Mouse (Mus musculus): Measurements from ENCODE around the gene Pecr. TPM values are rescaled to one million over a fixed set of nuclear protein-coding genes. Genes with fewer than 3 reads are reported as not detected.
A peak's percentile ranks its signal among the peaks of the same experiment; 100 is the strongest.

Gene Pecr
- polyA plus RNA-seq, 2 experiments, result 20.5 to 31.2 TPM

- Histone ChIP-seq H3K4me1 (ENCODE audit: control insufficient read depth, insufficient read depth, low read length) (no peaks in the 10 kb centered on the region), H3K9me3 (ENCODE audit: control insufficient read depth, low read length) (no peaks in the 10 kb centered on the region), H3K27me3 (ENCODE audit: control insufficient read depth, insufficient read depth, low read length) (no peaks in the 10 kb centered on the region), H3K36me3 (ENCODE audit: control insufficient read depth, insufficient read depth, low read length) (peaks cover 84% of the 10 kb centered on the region), H3K27ac (replicated peaks; ENCODE audit: low read depth, low read length) (no peak overlapping the region), H3K9ac (ENCODE audit: low read depth, low read length, severe bottlenecking) (no peak overlapping the region), H3K4me2 (replicated peaks; ENCODE audit: low read depth, low read length, severe bottlenecking) (no peak overlapping the region), H3K4me3 (replicated peaks; ENCODE audit: low read length) (no peak overlapping the region)
- no peak for TF ChIP-seq POLR2A (IDR thresholded peaks at IDR 0.05; ENCODE audit: borderline replicate concordance, extremely low read depth, insufficient read depth, insufficient read length)
- DNase-seq (ENCODE audit: low spot score) (no peak), ATAC-seq (ENCODE audit: low FRiP score, low read depth) (no peak)
- WGBS, result 80% methylated on average over 8 of the region's 8 CpGs
These were observed 32.3 kb upstream of the Pecr start for GRCm38 (mm10) chr1:72316409-72316808.

GRCm38 (mm10) chr1:72315447-72315846 is 31.3 kb upstream of the Pecr start:
- no peak for ATAC-seq (ENCODE audit: low FRiP score, low read depth)
- Histone ChIP-seq H3K4me1 (ENCODE audit: control insufficient read depth, insufficient read depth, low read length) (no peaks in the 10 kb centered on the region), H3K27ac (replicated peaks; ENCODE audit: low read depth, low read length) (no peak overlapping the region), H3K4me2 (replicated peaks; ENCODE audit: low read depth, low read length, severe bottlenecking) (no peak overlapping the region), H3K27me3 (ENCODE audit: control insufficient read depth, insufficient read depth, low read length) (no peaks in the 10 kb centered on the region), H3K9me3 (ENCODE audit: control insufficient read depth, low read length) (no peaks in the 10 kb centered on the region), H3K36me3 (ENCODE audit: control insufficient read depth, insufficient read depth, low read length) (peaks cover 76% of the 10 kb centered on the region), H3K4me3 (replicated peaks; ENCODE audit: low read length) (no peak overlapping the region), H3K9ac (ENCODE audit: low read depth, low read length, severe bottlenecking) (no peak overlapping the region)
- DNase-seq (ENCODE audit: low spot score), result no peak
- no peak for TF ChIP-seq POLR2A (IDR thresholded peaks at IDR 0.05; ENCODE audit: borderline replicate concordance, extremely low read depth, insufficient read depth, insufficient read length)
- 80% methylated on average over 4 of the region's 4 CpGs for WGBS

GRCm38 (mm10) chr1:72313399-72314039 is 29.4 kb upstream of the Pecr start:
- peak; percentile 18 for DNase-seq (ENCODE audit: low spot score)
- 77% methylated on average over 5 of the region's 5 CpGs for WGBS

GRCm38 (mm10) chr1:72312701-72313398 is 28.7 kb upstream of the Pecr start:
- Histone ChIP-seq H3K36me3 (ENCODE audit: control insufficient read depth, insufficient read depth, low read length) (peaks cover 51% of the 10 kb centered on the region), H3K27ac (replicated peaks; ENCODE audit: low read depth, low read length) (no peak overlapping the region), H3K4me1 (ENCODE audit: control insufficient read depth, insufficient read depth, low read length) (no peaks in the 10 kb centered on the region; the same call in 1 of the 2 replicates), H3K9me3 (ENCODE audit: control insufficient read depth, low read length) (no peaks in the 10 kb centered on the region), H3K27me3 (ENCODE audit: control insufficient read depth, insufficient read depth, low read length) (no peaks in the 10 kb centered on the region), H3K4me2 (replicated peaks; ENCODE audit: low read depth, low read length, severe bottlenecking) (no peak overlapping the region), H3K9ac (ENCODE audit: low read depth, low read length, severe bottlenecking) (no peak overlapping the region), H3K4me3 (replicated peaks; ENCODE audit: low read length) (no peak overlapping the region)
- WGBS, result 82% methylated on average over 9 of the region's 9 CpGs
- no peak for TF ChIP-seq POLR2A (IDR thresholded peaks at IDR 0.05; ENCODE audit: borderline replicate concordance, extremely low read depth, insufficient read depth, insufficient read length)
- ATAC-seq (ENCODE audit: low FRiP score, low read depth) (no peak), DNase-seq (ENCODE audit: low spot score) (no peak)

More at GRCm38 (mm10) chr1:72313399-72314039, 29.4 kb upstream of the Pecr start:
- TF ChIP-seq POLR2A (IDR thresholded peaks at IDR 0.05; ENCODE audit: borderline replicate concordance, extremely low read depth, insufficient read depth, insufficient read length), result no peak
- no peak overlapping the region for H3K27ac ChIP-seq (replicated peaks; ENCODE audit: low read depth, low read length)
- ATAC-seq (ENCODE audit: low FRiP score, low read depth), result no peak
- no peaks in the 10 kb centered on the region for H3K27me3 ChIP-seq (ENCODE audit: control insufficient read depth, insufficient read depth, low read length)
- H3K4me2 ChIP-seq (replicated peaks; ENCODE audit: low read depth, low read length, severe bottlenecking), result no peak overlapping the region
- no peak overlapping the region for H3K9ac ChIP-seq (ENCODE audit: low read depth, low read length, severe bottlenecking)
- no peak overlapping the region for H3K4me3 ChIP-seq (replicated peaks; ENCODE audit: low read length)
- no peaks in the 10 kb centered on the region for H3K4me1 ChIP-seq (ENCODE audit: control insufficient read depth, insufficient read depth, low read length)
- H3K36me3 ChIP-seq (ENCODE audit: control insufficient read depth, insufficient read depth, low read length), result peaks cover 58% of the 10 kb centered on the region
- no peaks in the 10 kb centered on the region for H3K9me3 ChIP-seq (ENCODE audit: control insufficient read depth, low read length)

GRCm38 (mm10) chr1:72309744-72310424 is 25.8 kb upstream of the Pecr start:
- H3K4me3 ChIP-seq (replicated peaks; ENCODE audit: low read length), result no peak overlapping the region
- TF ChIP-seq POLR2A (IDR thresholded peaks at IDR 0.05; ENCODE audit: borderline replicate concordance, extremely low read depth, insufficient read depth, insufficient read length), result no peak
- ATAC-seq (ENCODE audit: low FRiP score, low read depth) (peak; percentile 49), DNase-seq (ENCODE audit: low spot score) (peak; percentile 70)
- H3K4me1 ChIP-seq (ENCODE audit: control insufficient read depth, insufficient read depth, low read length), result no peaks in the 10 kb centered on the region; the same call in 1 of the 2 replicates
- H3K9ac ChIP-seq (ENCODE audit: low read depth, low read length, severe bottlenecking), result no peak overlapping the region
- no peaks in the 10 kb centered on the region for H3K9me3 ChIP-seq (ENCODE audit: control insufficient read depth, low read length)
- H3K4me2 ChIP-seq (replicated peaks; ENCODE audit: low read depth, low read length, severe bottlenecking), result no peak overlapping the region
- 35% methylated on average over 6 of the region's 6 CpGs for WGBS
- H3K27me3 ChIP-seq (ENCODE audit: control insufficient read depth, insufficient read depth, low read length), result no peaks in the 10 kb centered on the region
- H3K36me3 ChIP-seq (ENCODE audit: control insufficient read depth, insufficient read depth, low read length), result peaks cover 26% of the 10 kb centered on the region
- H3K27ac ChIP-seq (replicated peaks; ENCODE audit: low read depth, low read length), result 0 out of 2 replicates have a peak overlapping the region, but pooled peaks have one; percentile 7

Measured in limb, embryonic 14.5 days (tissue).